8 mouse cellular contexts compared by ENCODE assay signal in the genomic region with DNA sequence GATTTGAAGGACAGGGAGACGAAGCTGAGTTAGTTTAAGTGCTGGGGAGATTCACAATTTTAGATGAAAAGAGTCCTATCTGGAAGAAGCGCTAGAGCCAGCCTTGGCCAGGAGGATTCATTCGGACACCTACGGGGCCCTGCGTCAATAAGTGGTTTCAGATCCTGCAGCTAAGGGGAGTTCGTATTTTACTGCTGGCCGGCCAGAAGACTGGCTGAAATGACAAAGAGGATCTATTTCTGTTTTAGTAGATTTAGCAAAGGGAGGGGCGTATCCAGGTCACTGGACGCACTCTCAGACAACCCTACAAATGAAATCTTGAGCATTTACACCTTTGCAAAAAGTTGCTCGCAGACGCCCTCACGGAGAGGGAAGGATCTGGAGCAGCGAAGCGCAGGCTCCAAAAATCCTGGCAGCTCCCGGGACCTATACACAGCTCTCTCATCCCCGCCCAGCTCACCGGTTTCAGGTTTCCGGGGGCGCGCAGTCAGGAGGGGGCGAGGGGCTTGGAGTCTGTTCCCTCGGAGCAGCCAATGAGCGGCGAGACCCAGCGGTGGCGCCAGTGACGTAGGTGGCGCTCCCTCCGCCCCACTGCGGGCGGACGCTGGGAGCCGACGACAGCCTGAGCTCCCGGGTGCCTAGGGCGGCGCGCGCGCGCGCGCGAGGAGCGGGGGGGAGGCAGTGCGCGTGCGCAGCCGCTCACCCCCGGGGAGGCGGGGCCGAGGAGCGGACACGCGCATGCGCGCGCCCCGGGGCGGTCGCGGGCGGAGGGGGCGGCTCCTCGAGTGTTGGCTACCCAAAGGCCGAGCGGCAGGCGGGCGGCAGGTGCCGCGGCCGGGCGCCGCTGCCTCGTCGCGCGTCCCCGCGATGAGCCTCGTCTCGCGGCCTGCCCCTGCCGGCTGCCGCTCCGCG. TPM values are rescaled to one million over a fixed set of nuclear protein-coding genes. Genes with fewer than 3 reads are reported as not detected.
DNase-seq lines count a peak whose midpoint lies in the region; ATAC-seq and TF ChIP-seq lines count a peak whose summit lies in the region.

A gene (plus strand): TSS at position 809 of the 912 bp plus-strand sequence.

- H3K4me2 ChIP-seq in hindbrain, embryonic 13.5 days: peak within 1 kb of the TSS; percentile 79

- WGBS in hindbrain, embryonic 13.5 days: under 1% methylated on average over 55 of the region's 87 CpGs

- peak; percentile 86 for DNase-seq in Patski (ENCODE audit: low read depth, low spot score)
- DNase-seq in cerebellum, postnatal 14 days: peak; percentile 96 to 99
- DNase-seq in frontal cortex, postnatal 14 days (ENCODE audit: low spot score in 2 of 2): peak; percentile 96
- DNase-seq in layer of hippocampus, postnatal 25 days (ENCODE audit: extremely low spot score in 1 of 2, low spot score in 1 of 2): peak; percentile 84 to 94
- peak; percentile 98 for DNase-seq in lung, postnatal 25 days (ENCODE audit: low spot score)
- peak; percentile 98 for DNase-seq in retina, embryonic 14.5 days (ENCODE audit: low spot score)
- peak; percentile 97 for DNase-seq in thymus, postnatal 4 days

- H3K4me3 ChIP-seq in hindbrain, embryonic 13.5 days: peak within 1 kb of the TSS; percentile 95

- peak within 1 kb of the TSS; percentile 94 for H3K27ac ChIP-seq in hindbrain, embryonic 13.5 days

- POLR2A ChIA-PET in Patski (lab: Charles Lee): interaction anchor here (1.0 kb wide), 1 partner anchor 9 kb away, joined by 3 read pairs; no protein-coding TSS in a partner anchor

- peaks cover 28% of the 10 kb centered on the region for H3K4me1 ChIP-seq in hindbrain, embryonic 13.5 days (replicated peaks)

- peak; percentile 98 for ATAC-seq in Patski
- peak; percentile 96 for ATAC-seq in hindbrain, embryonic 13.5 days (ENCODE audit: low FRiP score)

- in situ Hi-C loops in Patski (cut with MboI; ENCODE audit: low pct_unique_long_range_greater_than_20kb): no loop called here

- H3K9ac ChIP-seq in hindbrain, embryonic 13.5 days: peak within 1 kb of the TSS; percentile 98

- no peaks in the 10 kb centered on the region for H3K9me3 ChIP-seq in hindbrain, embryonic 13.5 days

- no peaks in the 10 kb centered on the region for H3K36me3 ChIP-seq in hindbrain, embryonic 13.5 days

- TF ChIP-seq CTCF in Patski (IDR thresholded peaks at IDR 0.05): peak; percentile 11

- CTCF ChIA-PET in Patski (lab: Charles Lee): no interaction called here

- no peaks in the 10 kb centered on the region for H3K27me3 ChIP-seq in Patski
- H3K27me3 ChIP-seq in hindbrain, embryonic 13.5 days: no peaks in the 10 kb centered on the region

RNA-seq across cellular contexts. Expression of the gene that starts here (rescaled TPM):
- polyA plus RNA-seq in Patski (2021): 8.6 TPM
- polyA plus RNA-seq in hindbrain, embryonic 13.5 days (2015; fragmentation: Nextera tagmentation; extraction: Ambion mirVana): 37.8 and 37.9 TPM in 2 replicates
- total RNA-seq in layer of hippocampus, postnatal 25 days (2021): 10 to 100 TPM; 86.6 to 89.5 TPM

Comparison
In these comparisons a context has a peak if more than half of its experiments do, and no peak if none do; other contexts are left out.
1. Peak in every context shown above with its lines: DNase-seq, ATAC-seq, H3K4me3 ChIP-seq and H3K27ac ChIP-seq.